Mouse (Mus musculus) 416B (cell line): ENCODE measurements around the gene Gm20219.
A peak's percentile ranks its signal among the peaks of the same experiment; 100 is the strongest.

ENCODE experiments used
- DNase-seq: peaks from one replicate; pipeline ENCODE4 v3.0.0; 2011; ENCODE audit warnings: low read depth

The Gm20219 gene

GRCm38 (mm10) chr17:56554122-56554551, at the start of gene Gm20219:
Gene Gm20219, minus strand, starts transcription at chr17:56554387.
- no peak for DNase-seq

GRCm38 (mm10) chr17:56604070-56604380, 49.8 kb upstream of the Gm20219 start:
- no peak for DNase-seq

- no peak for DNase-seq
Measured at GRCm38 (mm10) chr17:56603186-56604069, 49.2 kb upstream of the Gm20219 start.

- no peak for DNase-seq
Measured at GRCm38 (mm10) chr17:56593527-56594271, 39.5 kb upstream of the Gm20219 start.

GRCm38 (mm10) chr17:56592553-56592952, 38.4 kb upstream of the Gm20219 start:
- no peak for DNase-seq

- DNase-seq, result no peak
Measured at GRCm38 (mm10) chr17:56588921-56589320, 34.7 kb upstream of the Gm20219 start.

- DNase-seq, result no peak
Measured at GRCm38 (mm10) chr17:56587773-56588172, 33.6 kb upstream of the Gm20219 start.

- peak; percentile 26 for DNase-seq
Measured at GRCm38 (mm10) chr17:56585171-56585821, 31.1 kb upstream of the Gm20219 start.

- DNase-seq, result peak; percentile 99
Measured at GRCm38 (mm10) chr17:56584257-56585130, 30.3 kb upstream of the Gm20219 start, which contains the start of the genes Safb2 and Safb. Gene Safb2, minus strand, starts transcription at chr17:56584585. Gene Safb, plus strand, starts transcription at chr17:56584825.

- no peak for DNase-seq
Measured at GRCm38 (mm10) chr17:56583611-56584256, 29.5 kb upstream of the Gm20219 start.

GRCm38 (mm10) chr17:56583071-56583470, 28.9 kb upstream of the Gm20219 start:
- DNase-seq, result peak; percentile 50

- no peak for DNase-seq
Measured at GRCm38 (mm10) chr17:56572939-56573338, 18.8 kb upstream of the Gm20219 start.

- DNase-seq, result no peak
Measured at GRCm38 (mm10) chr17:56572154-56572553, 18.0 kb upstream of the Gm20219 start.

- no peak for DNase-seq
Measured at GRCm38 (mm10) chr17:56570287-56570686, 16.1 kb upstream of the Gm20219 start.

GRCm38 (mm10) chr17:56567370-56567769, 13.2 kb upstream of the Gm20219 start:
- no peak for DNase-seq

- DNase-seq, result no peak
Measured at GRCm38 (mm10) chr17:56566918-56567317, 12.7 kb upstream of the Gm20219 start.

- DNase-seq, result no peak
Measured at GRCm38 (mm10) chr17:56566293-56566692, 12.1 kb upstream of the Gm20219 start.

- DNase-seq, result no peak
Measured at GRCm38 (mm10) chr17:56561866-56562265, 7.7 kb upstream of the Gm20219 start.

- DNase-seq, result peak; percentile 28
Measured at GRCm38 (mm10) chr17:56560131-56560530, 5.9 kb upstream of the Gm20219 start.

GRCm38 (mm10) chr17:56559386-56559785, 5.2 kb upstream of the Gm20219 start:
- DNase-seq, result peak; percentile 76

- peak; percentile 57 for DNase-seq
Measured at GRCm38 (mm10) chr17:56558448-56558847, 4.3 kb upstream of the Gm20219 start.
